8 mouse cellular contexts compared by ENCODE assay signal in genomic region chr4:156227752-156228392, GRCm38 (mm10). TPM values are rescaled to one million over a fixed set of nuclear protein-coding genes. Genes with fewer than 3 reads are reported as not detected.
A peak's percentile ranks its signal among the peaks of the same experiment; 100 is the strongest.
DNase-seq lines count a peak whose midpoint lies in the region; ATAC-seq lines count a peak whose summit lies in the region.

No protein-coding gene starts in this region.

- H3K4me3 ChIP-seq in heart, embryonic 14.5 days (ENCODE audit: control insufficient read depth in 1 of 2, insufficient read depth in 1 of 2, low read depth in 1 of 2, low read length in 2 of 2), result no peak overlapping the region
- peak overlapping the region; percentile 10; the same call in 1 of the 2 replicates for H3K4me3 ChIP-seq in liver, embryonic 11.5 days (ENCODE audit: low read depth, low read length)
- peak overlapping the region; percentile 29 for H3K4me3 ChIP-seq in stomach, embryonic 16.5 days (replicated peaks; ENCODE audit: low read length)

- no peaks in the 10 kb centered on the region for H3K27me3 ChIP-seq in heart, embryonic 14.5 days (ENCODE audit: control insufficient read depth, insufficient read depth, low read length)
- H3K27me3 ChIP-seq in liver, embryonic 11.5 days (replicated peaks; ENCODE audit: control insufficient read depth, insufficient read depth, low read length), result peaks cover 2% of the 10 kb centered on the region; the same call in 1 of the 2 replicates
- H3K27me3 ChIP-seq in stomach, embryonic 16.5 days (ENCODE audit: control insufficient read depth, insufficient read depth, low read length), result no peaks in the 10 kb centered on the region

- peak; percentile 24 for DNase-seq in adrenal gland, postnatal 25 days
- DNase-seq in adrenal gland, postnatal 4 days (ENCODE audit: low spot score in 2 of 2), result no peak
- DNase-seq in NIH3T3 (ENCODE audit: low read depth), result peak; percentile 70
- DNase-seq in liver, embryonic 11.5 days (ENCODE audit: low spot score), result no peak
- no peak for DNase-seq in layer of hippocampus, adult 11-12 months (ENCODE audit: low spot score)

- H3K9me3 ChIP-seq in heart, embryonic 14.5 days (ENCODE audit: control insufficient read depth, low read length), result no peaks in the 10 kb centered on the region
- no peaks in the 10 kb centered on the region for H3K9me3 ChIP-seq in liver, embryonic 11.5 days (ENCODE audit: control insufficient read depth, low read length)
- H3K9me3 ChIP-seq in stomach, embryonic 16.5 days (replicated peaks; ENCODE audit: control insufficient read depth, low read length), result no peaks in the 10 kb centered on the region

- peak overlapping the region; percentile 48; the same call in 1 of the 2 replicates for H3K9ac ChIP-seq in heart, embryonic 14.5 days (ENCODE audit: low read length)
- peak overlapping the region; percentile 30; the same call in 1 of the 2 replicates for H3K9ac ChIP-seq in liver, embryonic 11.5 days (ENCODE audit: low read depth, low read length)
- peak overlapping the region; percentile 51 for H3K9ac ChIP-seq in stomach, embryonic 16.5 days (ENCODE audit: low read length)

- peak overlapping the region; percentile 49 for H3K4me2 ChIP-seq in heart, embryonic 14.5 days (ENCODE audit: low read length)
- H3K4me2 ChIP-seq in liver, embryonic 11.5 days, result peak overlapping the region; percentile 29
- peak overlapping the region; percentile 37 for H3K4me2 ChIP-seq in stomach, embryonic 16.5 days (ENCODE audit: low read depth, low read length)

- peaks cover 38% of the 10 kb centered on the region for H3K36me3 ChIP-seq in heart, embryonic 14.5 days (ENCODE audit: control insufficient read depth, insufficient read depth, low read length)
- peaks cover 22% of the 10 kb centered on the region for H3K36me3 ChIP-seq in liver, embryonic 11.5 days (ENCODE audit: control insufficient read depth, insufficient read depth, low read length)
- H3K36me3 ChIP-seq in stomach, embryonic 16.5 days (ENCODE audit: control insufficient read depth, insufficient read depth, low read length), result peaks cover 16% of the 10 kb centered on the region

- WGBS in heart, embryonic 14.5 days, result 30% methylated on average over 18 of the region's 18 CpGs
- WGBS in liver, embryonic 11.5 days, result 43% methylated on average over 18 of the region's 18 CpGs
- 25% methylated on average over 18 of the region's 18 CpGs for WGBS in stomach, embryonic 16.5 days

- ATAC-seq in heart, embryonic 14.5 days (ENCODE audit: insufficient number of reproducible peaks, insufficient read depth, low FRiP score, low read depth), result no peak
- ATAC-seq in liver, embryonic 11.5 days (replicated peaks; ENCODE audit: low FRiP score), result peak; percentile 8; the same call in 1 of the 2 replicates
- peak; percentile 19; the same call in 1 of the 2 replicates for ATAC-seq in stomach, embryonic 16.5 days (ENCODE audit: insufficient read depth, low FRiP score)
- no peak for ATAC-seq in inflammation-experienced regulatory T-cells, adult 6 months

- no peak overlapping the region for H3K27ac ChIP-seq in heart, embryonic 14.5 days (replicated peaks in 1 of 2; ENCODE audit: control insufficient read depth in 1 of 2, insufficient read depth in 1 of 2, low read depth in 2 of 2, low read length in 2 of 2)
- H3K27ac ChIP-seq in liver, embryonic 11.5 days (ENCODE audit: low read depth, low read length), result no peak overlapping the region
- H3K27ac ChIP-seq in stomach, embryonic 16.5 days (ENCODE audit: low read length), result peak overlapping the region; percentile 70

- H3K4me1 ChIP-seq in heart, embryonic 14.5 days (ENCODE audit: control insufficient read depth in 2 of 2, insufficient read depth in 2 of 2, low read length in 2 of 2), result peaks cover 8 to 14% of the 10 kb centered on the region in 2 experiments
- peaks cover 12% of the 10 kb centered on the region for H3K4me1 ChIP-seq in liver, embryonic 11.5 days (replicated peaks; ENCODE audit: control insufficient read depth, insufficient read depth, low read length)
- peaks cover 15% of the 10 kb centered on the region; the same call in 1 of the 2 replicates for H3K4me1 ChIP-seq in stomach, embryonic 16.5 days (ENCODE audit: control insufficient read depth, insufficient read depth, low read length)

RNA-seq across cellular contexts. Expression of gene Plekhn1, which starts 6.8 kb away (rescaled TPM):
- total RNA-seq in adrenal gland, postnatal 25 days (2021), result 24.1 and 29.6 TPM in 2 replicates
- total RNA-seq in adrenal gland, postnatal 4 days (2021), result 10 to 100 TPM; 26.9 to 27.8 TPM
- 13.5 and 15.3 TPM in 2 replicates for polyA plus RNA-seq in heart, embryonic 14.5 days (2014; fragmentation: Nextera tagmentation; extraction: Ambion mirVana)
- 9.1 and 11.8 TPM in 2 replicates for polyA plus RNA-seq in liver, embryonic 11.5 days (2014; fragmentation: Nextera tagmentation; extraction: Ambion mirVana)
- polyA plus RNA-seq in stomach, embryonic 16.5 days (2015; fragmentation: Nextera tagmentation; extraction: Ambion mirVana), result 27.7 and 36.6 TPM in 2 replicates
- 10 to 100 TPM in 1 of 3 experiments, 1 to 10 TPM in 2; 4.3 to 11.0 (median 8.1) TPM for polyA plus RNA-seq in inflammation-experienced regulatory T-cells, adult 6 months (2017; shearing (Covaris generic))

RNA-seq across cellular contexts. Expression of gene Noc2l, which starts 7.9 kb away (rescaled TPM):
- 45.4 and 52.4 TPM in 2 replicates for total RNA-seq in adrenal gland, postnatal 25 days (2021)
- 10 to 100 TPM; 41.5 to 47.3 TPM for total RNA-seq in adrenal gland, postnatal 4 days (2021)
- polyA plus RNA-seq in heart, embryonic 14.5 days (2014; fragmentation: Nextera tagmentation; extraction: Ambion mirVana), result 37.0 and 38.2 TPM in 2 replicates
- 152 and 155 TPM in 2 replicates for polyA plus RNA-seq in liver, embryonic 11.5 days (2014; fragmentation: Nextera tagmentation; extraction: Ambion mirVana)
- polyA plus RNA-seq in stomach, embryonic 16.5 days (2015; fragmentation: Nextera tagmentation; extraction: Ambion mirVana), result 53.6 and 56.3 TPM in 2 replicates
- 10 to 100 TPM; 11.2 to 16.2 (median 15.7) TPM for polyA plus RNA-seq in inflammation-experienced regulatory T-cells, adult 6 months (2017; shearing (Covaris generic))

RNA-seq across cellular contexts. Expression of gene Perm1, which starts 12.2 kb away (rescaled TPM):
- 3.3 and 4.1 TPM in 2 replicates for total RNA-seq in adrenal gland, postnatal 25 days (2021)
- 1 to 10 TPM; 4.1 to 4.7 TPM for total RNA-seq in adrenal gland, postnatal 4 days (2021)
- 6.1 and 6.5 TPM in 2 replicates for polyA plus RNA-seq in heart, embryonic 14.5 days (2014; fragmentation: Nextera tagmentation; extraction: Ambion mirVana)
- 0.25 TPM in 2 replicates for polyA plus RNA-seq in liver, embryonic 11.5 days (2014; fragmentation: Nextera tagmentation; extraction: Ambion mirVana)
- polyA plus RNA-seq in stomach, embryonic 16.5 days (2015; fragmentation: Nextera tagmentation; extraction: Ambion mirVana), result 3.6 and 5.4 TPM in 2 replicates
- polyA plus RNA-seq in inflammation-experienced regulatory T-cells, adult 6 months (2017; shearing (Covaris generic)), result under 1 TPM; 0.55 to 0.90 (median 0.74) TPM

RNA-seq across cellular contexts. Expression of gene AW011738, which starts 24.8 kb away (rescaled TPM):
- 3.5 and 3.7 TPM in 2 replicates for total RNA-seq in adrenal gland, postnatal 25 days (2021)
- total RNA-seq in adrenal gland, postnatal 4 days (2021), result 1 to 10 TPM; 3.7 to 4.8 TPM
- 0.84 and 1.4 TPM in 2 replicates for polyA plus RNA-seq in heart, embryonic 14.5 days (2014; fragmentation: Nextera tagmentation; extraction: Ambion mirVana)
- polyA plus RNA-seq in liver, embryonic 11.5 days (2014; fragmentation: Nextera tagmentation; extraction: Ambion mirVana), result 0.08 and 0.73 TPM in 2 replicates
- 2.3 and 2.4 TPM in 2 replicates for polyA plus RNA-seq in stomach, embryonic 16.5 days (2015; fragmentation: Nextera tagmentation; extraction: Ambion mirVana)
- 1 to 10 TPM; 2.9 to 5.3 (median 3.2) TPM for polyA plus RNA-seq in inflammation-experienced regulatory T-cells, adult 6 months (2017; shearing (Covaris generic))

RNA-seq across cellular contexts. Expression of gene Isg15, which starts 27.3 kb away (rescaled TPM):
- total RNA-seq in adrenal gland, postnatal 25 days (2021), result 1.8 and 7.2 TPM in 2 replicates
- 1 to 10 TPM; 1.9 to 2.8 TPM for total RNA-seq in adrenal gland, postnatal 4 days (2021)
- polyA plus RNA-seq in heart, embryonic 14.5 days (2014; fragmentation: Nextera tagmentation; extraction: Ambion mirVana), result 0.84 and 1.4 TPM in 2 replicates
- polyA plus RNA-seq in liver, embryonic 11.5 days (2014; fragmentation: Nextera tagmentation; extraction: Ambion mirVana), result 0.47 and 0.51 TPM in 2 replicates
- 1.4 and 2.3 TPM in 2 replicates for polyA plus RNA-seq in stomach, embryonic 16.5 days (2015; fragmentation: Nextera tagmentation; extraction: Ambion mirVana)
- polyA plus RNA-seq in inflammation-experienced regulatory T-cells, adult 6 months (2017; shearing (Covaris generic)), result 10 to 100 TPM; 34.7 to 48.9 (median 41.6) TPM

Comparison
In these comparisons a context has a peak if more than half of its experiments do, and no peak if none do; other contexts are left out.
1. DNase-seq: peak in adrenal gland, postnatal 25 days (single experiment) and NIH3T3 (single experiment); none in adrenal gland, postnatal 4 days (0 of 2), liver, embryonic 11.5 days (single experiment) and layer of hippocampus, adult 11-12 months (single experiment).
2. ATAC-seq: peak in liver, embryonic 11.5 days (single experiment) and stomach, embryonic 16.5 days (single experiment); none in heart, embryonic 14.5 days (single experiment) and inflammation-experienced regulatory T-cells, adult 6 months (single experiment).
3. H3K4me3 ChIP-seq: peak in liver, embryonic 11.5 days (single experiment) and stomach, embryonic 16.5 days (single experiment); none in heart, embryonic 14.5 days (0 of 2).
4. Peak in every context shown above with its lines, with median percentiles within 50 percentile points of each other: H3K4me2 ChIP-seq and H3K9ac ChIP-seq.